Mouse (Mus musculus) heart, embryonic 14.5 days (tissue): Measurements from ENCODE around the gene 2410002F23Rik. TPM values are rescaled to one million over a fixed set of nuclear protein-coding genes. Genes with fewer than 3 reads are reported as not detected.

Experiments
- ATAC-seq: fragments of 200-750 bp; cut with Nextera tagmentation; 2 replicates; pipeline ENCODE4 v1.8.0; 2017; ENCODE audit warnings: low read depth, moderate TSS enrichment; ENCODE audit not compliant: insufficient number of reproducible peaks, insufficient read depth, low FRiP score
- H3K27ac ChIP-seq, 2 experiments: fragments of 200-500 bp in 1 of 2; fragments of 300-500 bp in 1 of 2; sonication (generic) in 1 of 2; replicated peaks in 1 of 2; 2 replicates each; pipeline ENCODE4 v1.5.1; 2012 to 2014; ENCODE audit warnings: low read depth in 2 of 2, low read length in 2 of 2, control low read depth in 1 of 2, mild to moderate bottlenecking in 1 of 2, mixed read lengths in 1 of 2; ENCODE audit not compliant: control insufficient read depth in 1 of 2, insufficient read depth in 1 of 2
- H3K27me3 ChIP-seq: fragments of 300-500 bp; sonication (generic); 2 replicates; pipeline ENCODE4 v1.6.1; 2014; ENCODE audit warnings: mild to moderate bottlenecking, low read length, control low read depth; ENCODE audit not compliant: control insufficient read depth, insufficient read depth
- H3K36me3 ChIP-seq: fragments of 300-500 bp; sonication (generic); 2 replicates; pipeline ENCODE4 v1.6.1; 2014; ENCODE audit warnings: mild to moderate bottlenecking, control low read depth, low read length, mixed read lengths; ENCODE audit not compliant: control insufficient read depth, insufficient read depth
- H3K4me1 ChIP-seq, 2 experiments: fragments of 200-500 bp in 1 of 2; fragments of 300-500 bp in 1 of 2; sonication (generic) in 1 of 2; 2 replicates each; pipeline ENCODE4 v1.6.1; 2012 to 2014; ENCODE audit warnings: low read length in 2 of 2, control low read depth in 1 of 2, mixed read lengths in 1 of 2; ENCODE audit not compliant: control insufficient read depth in 2 of 2, insufficient read depth in 2 of 2
- H3K4me2 ChIP-seq: fragments of 300-500 bp; sonication (generic); 2 replicates; pipeline ENCODE4 v1.6.1; 2014; ENCODE audit warnings: mild to moderate bottlenecking, low read length
- H3K4me3 ChIP-seq, 2 experiments: fragments of 200-500 bp in 1 of 2; fragments of 300-500 bp in 1 of 2; sonication (generic) in 1 of 2; 2 replicates each; pipeline ENCODE4 v1.5.1; 2012 to 2014; ENCODE audit warnings: low read length in 2 of 2, mild to moderate bottlenecking in 2 of 2, control low read depth in 1 of 2, low read depth in 1 of 2, moderate library complexity in 1 of 2; ENCODE audit not compliant: control insufficient read depth in 1 of 2, insufficient read depth in 1 of 2
- H3K9ac ChIP-seq: fragments of 300-500 bp; sonication (generic); 2 replicates; pipeline ENCODE4 v1.6.1; 2014; ENCODE audit warnings: mild to moderate bottlenecking, low read length
- H3K9me3 ChIP-seq: fragments of 300-500 bp; sonication (generic); 2 replicates; pipeline ENCODE4 v1.6.1; 2016; ENCODE audit warnings: low read length, control low read depth; ENCODE audit not compliant: control insufficient read depth
- whole genome bisulfite sequencing: fragments of 180-500 bp; shearing (Covaris S2); extraction: QIAGEN DNeasy Blood & Tissue Kit; methylation state at CpG from one replicate; pipeline ENCODE4 v1.1.7; 2014; 5-methylcytosine and 5-hydroxymethylcytosine counted together
- polyA plus RNA-seq: library from polyadenylated mRNA; unstranded; fragments of >200 nt; fragmentation: Nextera tagmentation; extraction: Ambion mirVana; gene quantifications from 2 replicates; pipeline ENCODE4 v1.2.1, GENCODE M21; 2014

The 2410002F23Rik gene
- polyA plus RNA-seq, 1 experiment from 2014 or later = 62.7 TPM

DNA sequence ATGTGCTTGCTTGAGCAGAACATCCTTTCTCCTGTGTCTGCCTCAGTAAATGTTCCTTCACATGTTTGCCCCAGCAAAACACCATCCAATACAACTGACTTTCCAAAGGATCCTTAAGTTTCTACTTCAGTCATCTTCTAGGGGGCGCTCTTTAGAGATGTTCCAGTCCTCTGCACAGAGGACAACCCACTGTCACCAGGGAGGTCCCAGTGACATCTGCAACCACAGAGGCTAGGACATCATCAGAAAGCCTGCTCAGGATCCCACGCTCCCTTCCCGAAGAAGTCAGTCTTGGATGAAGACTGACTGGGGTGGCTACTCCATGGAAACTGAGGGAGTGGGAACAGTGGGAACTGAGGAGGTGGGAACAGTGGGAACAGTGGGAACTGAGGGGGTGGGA, 29.0 kb downstream of the 2410002F23Rik start:
- no peak overlapping the region for H3K9ac ChIP-seq
- no peaks in the 10 kb centered on the region for H3K36me3 ChIP-seq
- no peak overlapping the region for H3K4me2 ChIP-seq
- 67% methylated on average over 3 of the region's 3 CpGs for WGBS
- no peaks in the 10 kb centered on the region for H3K9me3 ChIP-seq
- ATAC-seq = no peak
- H3K4me1 ChIP-seq = no peaks in the 10 kb centered on the region
- H3K4me3 ChIP-seq = no peak overlapping the region
- H3K27me3 ChIP-seq = peaks cover 27% of the 10 kb centered on the region
- no peak overlapping the region for H3K27ac ChIP-seq

DNA sequence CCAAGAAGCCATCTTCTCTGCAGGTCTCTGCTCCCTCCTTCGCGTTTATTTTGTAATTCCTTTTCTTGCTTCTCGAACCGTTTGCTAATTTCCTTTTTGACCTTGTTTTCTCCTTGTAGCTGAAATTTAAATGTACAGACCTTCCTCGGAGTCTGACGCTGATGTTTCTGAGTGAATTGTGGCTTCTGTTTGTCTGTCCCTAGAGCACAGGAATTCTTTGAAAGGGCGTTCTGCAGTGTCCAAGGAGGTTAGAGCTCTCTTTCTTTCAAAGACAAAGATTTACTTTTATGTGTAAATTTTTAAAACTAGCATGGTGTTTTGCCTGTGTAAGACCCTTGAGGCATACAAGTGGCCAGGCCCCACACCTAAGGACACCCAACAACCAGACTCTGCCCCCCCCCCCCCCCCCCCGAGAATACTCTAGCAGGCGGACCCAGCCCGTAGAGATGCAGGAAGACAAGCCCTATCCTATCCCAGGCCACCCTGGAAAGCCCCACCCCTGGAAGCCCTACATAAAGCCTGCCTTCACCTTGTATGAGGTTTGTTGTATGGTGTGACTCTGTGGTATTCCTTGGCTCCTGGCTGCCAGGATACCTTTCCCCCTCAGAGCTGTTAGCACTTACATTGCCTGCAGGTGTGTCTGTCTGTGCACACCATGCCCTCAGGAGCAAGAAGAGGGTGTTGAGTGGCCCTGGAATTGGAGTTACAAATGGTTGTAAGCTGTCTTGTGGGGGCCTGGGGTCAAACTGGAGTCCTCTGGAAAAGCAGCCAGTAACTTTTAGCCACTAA, 30.1 kb downstream of the 2410002F23Rik start:
- H3K9ac ChIP-seq = no peak overlapping the region
- H3K27me3 ChIP-seq = peaks cover 27% of the 10 kb centered on the region
- ATAC-seq = no peak
- no peak overlapping the region for H3K4me3 ChIP-seq
- no peaks in the 10 kb centered on the region for H3K9me3 ChIP-seq
- no peaks in the 10 kb centered on the region for H3K4me1 ChIP-seq
- 62% methylated on average over 10 of the region's 10 CpGs for WGBS
- H3K4me2 ChIP-seq = no peak overlapping the region
- H3K27ac ChIP-seq = no peak overlapping the region
- no peaks in the 10 kb centered on the region for H3K36me3 ChIP-seq

DNA sequence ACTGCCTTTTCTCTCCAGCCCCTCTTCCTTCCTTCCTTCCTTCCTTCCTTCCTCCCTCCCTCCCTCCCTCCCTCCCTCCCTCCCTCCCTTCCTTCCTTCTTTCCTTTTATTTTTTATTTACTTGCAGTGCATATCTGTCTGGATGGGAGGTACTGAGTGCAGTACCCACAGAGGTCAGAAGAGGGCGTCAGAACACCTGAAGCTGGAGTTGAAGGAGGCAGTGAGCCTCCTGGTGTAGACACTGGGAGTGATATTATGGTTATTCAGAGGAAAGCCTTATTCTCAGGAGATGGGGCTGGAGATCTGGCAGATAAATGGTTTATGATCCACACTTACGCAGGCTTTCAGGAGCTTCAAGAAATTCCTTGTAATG, 30.7 kb downstream of the 2410002F23Rik start:
- Histone ChIP-seq H3K36me3 (no peaks in the 10 kb centered on the region), H3K27me3 (peaks cover 27% of the 10 kb centered on the region), H3K4me1 (no peaks in the 10 kb centered on the region), H3K9ac (no peak overlapping the region), H3K4me2 (no peak overlapping the region), H3K4me3 (no peak overlapping the region), H3K9me3 (no peaks in the 10 kb centered on the region), H3K27ac (no peak overlapping the region)
- no peak for ATAC-seq
- WGBS = 44% methylated on average over 2 of the region's 2 CpGs

DNA sequence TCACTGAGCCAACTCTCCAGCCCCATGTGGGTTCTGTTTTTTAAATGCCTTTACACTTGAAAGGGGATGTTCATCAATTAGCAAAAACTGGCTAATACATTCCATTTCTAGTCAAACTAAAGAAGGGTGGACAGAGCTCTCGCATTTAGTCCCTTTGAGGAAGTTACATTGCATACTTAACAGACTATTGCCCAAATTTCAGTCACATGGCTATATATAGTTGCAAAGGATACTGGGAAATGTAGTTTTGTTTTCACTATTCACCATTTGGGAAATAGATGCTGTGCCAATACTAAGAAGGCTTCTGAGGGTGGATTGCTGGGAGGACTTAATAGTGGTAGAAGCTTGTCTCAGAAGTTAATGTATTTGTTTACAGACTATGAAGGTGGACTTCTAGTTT, 34.4 kb downstream of the 2410002F23Rik start:
- no peaks in the 10 kb centered on the region for H3K4me1 ChIP-seq
- H3K27ac ChIP-seq = no peak overlapping the region
- no peak overlapping the region for H3K9ac ChIP-seq
- no peak overlapping the region for H3K4me3 ChIP-seq
- WGBS = 46% methylated on average over 1 of the region's 1 CpGs
- H3K27me3 ChIP-seq = 0 out of 2 replicates have a peak, but pooled peaks cover under 1% of the 10 kb centered on the region
- no peak overlapping the region for H3K4me2 ChIP-seq
- no peaks in the 10 kb centered on the region for H3K9me3 ChIP-seq
- no peaks in the 10 kb centered on the region for H3K36me3 ChIP-seq
- ATAC-seq = no peak

DNA sequence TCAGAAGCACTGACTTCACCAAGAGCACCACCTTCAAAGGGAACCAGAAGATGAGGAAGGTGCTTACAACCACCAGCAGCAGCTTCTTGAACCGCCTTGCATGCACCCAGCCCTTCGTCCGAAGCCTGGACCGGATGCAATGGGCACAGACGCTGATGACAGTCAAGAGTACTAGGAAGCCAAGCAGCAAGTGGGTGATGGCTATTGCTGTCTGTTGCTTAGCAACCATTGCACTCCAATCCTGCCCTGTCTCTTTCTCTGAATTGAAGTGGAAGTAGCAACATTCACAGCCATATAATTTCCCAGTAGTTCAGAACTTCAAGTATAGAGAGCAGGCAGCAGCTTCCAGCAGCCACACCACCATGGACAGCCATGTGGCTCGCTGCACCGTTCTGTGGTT, 35.1 kb downstream of the 2410002F23Rik start:
- Histone ChIP-seq H3K27ac (no peak overlapping the region), H3K4me3 (no peak overlapping the region), H3K4me2 (no peak overlapping the region), H3K4me1 (no peaks in the 10 kb centered on the region), H3K36me3 (no peaks in the 10 kb centered on the region), H3K9ac (no peak overlapping the region), H3K9me3 (no peaks in the 10 kb centered on the region), H3K27me3 (no peaks in the 10 kb centered on the region)
- WGBS = 68% methylated on average over 7 of the region's 7 CpGs
- no peak for ATAC-seq

DNA sequence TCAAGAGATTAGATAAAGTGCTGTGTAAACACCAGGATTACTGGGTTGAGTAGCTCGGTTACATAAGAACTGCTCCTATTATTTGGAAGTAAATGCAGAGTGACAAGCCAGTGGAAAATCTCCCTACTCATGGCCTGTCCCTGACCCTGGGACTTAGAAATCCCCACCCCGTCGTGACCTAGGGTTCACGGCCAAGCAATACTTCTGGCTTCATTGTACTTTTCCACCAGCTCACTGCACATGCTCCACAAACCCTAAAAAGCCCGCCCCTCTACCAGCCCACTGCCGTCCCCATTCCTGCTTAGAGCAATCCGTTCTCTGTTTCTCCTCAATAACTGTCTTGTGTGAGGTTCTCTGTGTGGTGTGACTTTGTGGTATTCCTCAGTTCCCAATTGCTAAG, 41.2 kb downstream of the 2410002F23Rik start:
- no peaks in the 10 kb centered on the region for H3K27me3 ChIP-seq
- no peaks in the 10 kb centered on the region for H3K4me1 ChIP-seq
- no peaks in the 10 kb centered on the region for H3K36me3 ChIP-seq
- no peak for ATAC-seq
- no peak overlapping the region for H3K4me2 ChIP-seq
- 65% methylated on average over 7 of the region's 7 CpGs for WGBS
- no peak overlapping the region for H3K27ac ChIP-seq
- H3K9me3 ChIP-seq = 0 out of 2 replicates have a peak, but pooled peaks cover 2% of the 10 kb centered on the region
- H3K9ac ChIP-seq = no peak overlapping the region
- no peak overlapping the region for H3K4me3 ChIP-seq

DNA sequence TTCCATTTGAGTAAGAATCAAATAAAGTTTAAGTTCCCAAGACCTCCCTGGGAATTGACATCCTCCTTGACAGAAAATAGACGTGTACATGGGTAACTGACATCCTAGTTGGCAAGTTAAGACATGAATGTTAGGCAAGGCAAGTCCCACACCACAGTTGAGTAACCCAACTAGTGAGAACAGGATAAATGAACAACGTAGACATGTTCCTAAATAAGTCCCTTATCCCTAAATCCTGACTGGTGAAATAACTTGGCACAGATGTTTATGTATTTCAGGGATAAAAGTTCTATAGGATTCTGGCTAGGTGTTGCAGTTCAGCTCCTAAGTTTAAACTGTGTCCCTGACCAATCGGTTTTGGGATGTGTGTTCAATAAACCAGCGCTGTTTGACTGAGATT, 44.5 kb downstream of the 2410002F23Rik start:
- Histone ChIP-seq H3K4me3 (no peak overlapping the region), H3K36me3 (no peaks in the 10 kb centered on the region), H3K27me3 (no peaks in the 10 kb centered on the region; the same call in 1 of the 2 replicates), H3K9ac (no peak overlapping the region), H3K4me2 (no peak overlapping the region), H3K9me3 (0 out of 2 replicates have a peak, but pooled peaks cover 2% of the 10 kb centered on the region), H3K27ac (no peak overlapping the region), H3K4me1 (no peaks in the 10 kb centered on the region)
- ATAC-seq = no peak
- 74% methylated on average over 4 of the region's 4 CpGs for WGBS

DNA sequence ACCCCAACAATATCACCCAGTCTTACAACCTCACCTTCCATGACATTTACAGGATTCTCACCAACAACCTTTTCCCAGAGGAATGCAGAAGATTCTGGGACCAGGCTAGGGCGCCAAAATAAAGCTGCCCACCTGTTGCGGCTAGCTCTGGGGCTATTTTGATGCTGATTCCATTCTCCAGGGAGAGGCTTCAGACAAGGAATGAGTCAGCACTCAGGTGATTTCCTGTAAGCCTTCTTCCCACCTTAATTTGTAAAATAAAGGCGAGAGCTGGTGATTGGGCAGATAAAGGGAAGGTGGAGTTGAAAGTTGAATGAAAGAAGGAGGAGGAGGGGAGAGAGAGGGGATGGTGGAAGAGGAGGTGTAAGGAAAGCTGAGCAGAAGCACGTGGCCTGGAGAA, 44.9 kb downstream of the 2410002F23Rik start:
- H3K4me3 ChIP-seq = no peak overlapping the region
- WGBS = 44% methylated on average over 4 of the region's 4 CpGs
- H3K27ac ChIP-seq = no peak overlapping the region

More for the DNA sequence above, 44.9 kb downstream of the 2410002F23Rik start:
- no peaks in the 10 kb centered on the region for H3K36me3 ChIP-seq
- H3K9me3 ChIP-seq = 0 out of 2 replicates have a peak, but pooled peaks cover 2% of the 10 kb centered on the region
- ATAC-seq = no peak
- no peaks in the 10 kb centered on the region; the same call in 1 of the 2 replicates for H3K27me3 ChIP-seq
- no peak overlapping the region for H3K4me2 ChIP-seq
- H3K4me1 ChIP-seq = no peaks in the 10 kb centered on the region
- no peak overlapping the region for H3K9ac ChIP-seq
